Mouse (Mus musculus): Measurements from ENCODE around the gene Wipf1. TPM values are rescaled to one million over a fixed set of nuclear protein-coding genes. Genes with fewer than 3 reads are reported as not detected.

Wipf1 gene
- polyA plus RNA-seq, 1 experiment: 56.6 TPM

DNA sequence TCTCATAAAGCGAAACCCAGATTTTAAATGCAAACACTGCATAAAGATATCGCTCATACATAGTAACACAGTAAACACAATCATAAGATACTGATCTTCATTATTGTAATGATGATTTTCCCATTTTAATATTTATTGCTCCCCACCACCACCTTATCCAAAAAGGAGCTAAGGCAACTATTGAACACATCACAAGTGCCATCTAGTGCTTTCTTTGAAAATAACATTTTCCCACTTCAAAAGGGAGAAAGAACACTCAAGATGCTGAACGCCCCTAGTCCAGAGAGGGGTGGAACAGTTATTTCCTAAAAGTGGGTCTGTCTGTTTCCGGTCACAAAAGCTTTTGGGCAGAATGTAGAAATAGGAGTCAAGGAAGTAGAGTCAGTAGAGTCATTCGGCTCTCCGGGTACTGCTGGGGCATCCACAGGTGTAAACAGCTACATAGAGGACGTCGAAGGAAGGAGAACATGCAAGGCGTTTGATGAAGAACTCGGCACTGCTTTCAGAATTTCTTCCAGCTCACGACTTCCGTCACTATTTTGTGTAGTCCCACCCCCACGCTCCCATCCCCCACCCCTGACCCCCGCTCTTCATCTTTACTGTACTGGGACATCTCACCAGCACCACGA, 126.0 kb downstream of the Wipf1 start:
- Histone ChIP-seq H3K27me3 (ENCODE audit: control insufficient read depth, insufficient read depth, low read length) (no peaks in the 10 kb centered on the region), H3K4me1 (replicated peaks; ENCODE audit: control insufficient read depth, insufficient read depth, low read length) (no peaks in the 10 kb centered on the region), H3K4me3 (ENCODE audit: control insufficient read depth, insufficient read depth, low read length) (no peak overlapping the region), H3K27ac (ENCODE audit: control insufficient read depth, insufficient read depth, low read length) (no peak overlapping the region), H3K36me3 (ENCODE audit: control insufficient read depth, insufficient read depth, low read length) (no peaks in the 10 kb centered on the region)
- TF ChIP-seq POLR2A (IDR thresholded peaks at IDR 0.05; ENCODE audit: control insufficient read depth, extremely low read depth, insufficient read depth, low read length, poor library complexity): no peak
- TF ChIP-seq CTCF (IDR thresholded peaks at IDR 0.05; ENCODE audit: borderline replicate concordance, control insufficient read depth, extremely low read depth, insufficient read depth, low read length, poor library complexity): no peak
- no peak for DNase-seq
- WGBS: 70% methylated on average over 15 of the region's 15 CpGs

- TF ChIP-seq POLR2A (IDR thresholded peaks at IDR 0.05; ENCODE audit: control insufficient read depth, extremely low read depth, insufficient read depth, low read length, poor library complexity) (no peak), CTCF (IDR thresholded peaks at IDR 0.05; ENCODE audit: borderline replicate concordance, control insufficient read depth, extremely low read depth, insufficient read depth, low read length, poor library complexity) (no peak)
- WGBS: 60% methylated on average over 1 of the region's 1 CpGs
- H3K4me3 ChIP-seq (ENCODE audit: control insufficient read depth, insufficient read depth, low read length): no peak overlapping the region
- H3K27ac ChIP-seq (ENCODE audit: control insufficient read depth, insufficient read depth, low read length): no peak overlapping the region
- H3K27me3 ChIP-seq (ENCODE audit: control insufficient read depth, insufficient read depth, low read length): no peaks in the 10 kb centered on the region
- H3K36me3 ChIP-seq (ENCODE audit: control insufficient read depth, insufficient read depth, low read length): no peaks in the 10 kb centered on the region
- H3K4me1 ChIP-seq (replicated peaks; ENCODE audit: control insufficient read depth, insufficient read depth, low read length): no peaks in the 10 kb centered on the region
- no peak for DNase-seq
Observed at GRCm38 (mm10) chr2:73401689-73402088, 127.8 kb downstream of the Wipf1 start.

GRCm38 (mm10) chr2:73397476-73397875, 132.1 kb downstream of the Wipf1 start:
- Histone ChIP-seq H3K36me3 (ENCODE audit: control insufficient read depth, insufficient read depth, low read length) (no peaks in the 10 kb centered on the region), H3K4me1 (replicated peaks; ENCODE audit: control insufficient read depth, insufficient read depth, low read length) (no peaks in the 10 kb centered on the region), H3K27me3 (ENCODE audit: control insufficient read depth, insufficient read depth, low read length) (no peaks in the 10 kb centered on the region), H3K4me3 (ENCODE audit: control insufficient read depth, insufficient read depth, low read length) (no peak overlapping the region), H3K27ac (ENCODE audit: control insufficient read depth, insufficient read depth, low read length) (no peak overlapping the region)
- DNase-seq: no peak
- 94% methylated on average over 2 of the region's 2 CpGs for WGBS
- no peak for TF ChIP-seq POLR2A (IDR thresholded peaks at IDR 0.05; ENCODE audit: control insufficient read depth, extremely low read depth, insufficient read depth, low read length, poor library complexity)
- no peak for TF ChIP-seq CTCF (IDR thresholded peaks at IDR 0.05; ENCODE audit: borderline replicate concordance, control insufficient read depth, extremely low read depth, insufficient read depth, low read length, poor library complexity)

GRCm38 (mm10) chr2:73396828-73397325, 132.7 kb downstream of the Wipf1 start:
- H3K36me3 ChIP-seq (ENCODE audit: control insufficient read depth, insufficient read depth, low read length): no peaks in the 10 kb centered on the region
- no peak overlapping the region for H3K27ac ChIP-seq (ENCODE audit: control insufficient read depth, insufficient read depth, low read length)
- H3K27me3 ChIP-seq (ENCODE audit: control insufficient read depth, insufficient read depth, low read length): no peaks in the 10 kb centered on the region
- no peak for DNase-seq
- TF ChIP-seq POLR2A (IDR thresholded peaks at IDR 0.05; ENCODE audit: control insufficient read depth, extremely low read depth, insufficient read depth, low read length, poor library complexity) (no peak), CTCF (IDR thresholded peaks at IDR 0.05; ENCODE audit: borderline replicate concordance, control insufficient read depth, extremely low read depth, insufficient read depth, low read length, poor library complexity) (no peak)
- no peaks in the 10 kb centered on the region for H3K4me1 ChIP-seq (replicated peaks; ENCODE audit: control insufficient read depth, insufficient read depth, low read length)
- H3K4me3 ChIP-seq (ENCODE audit: control insufficient read depth, insufficient read depth, low read length): no peak overlapping the region
- WGBS: 78% methylated on average over 3 of the region's 3 CpGs

DNA sequence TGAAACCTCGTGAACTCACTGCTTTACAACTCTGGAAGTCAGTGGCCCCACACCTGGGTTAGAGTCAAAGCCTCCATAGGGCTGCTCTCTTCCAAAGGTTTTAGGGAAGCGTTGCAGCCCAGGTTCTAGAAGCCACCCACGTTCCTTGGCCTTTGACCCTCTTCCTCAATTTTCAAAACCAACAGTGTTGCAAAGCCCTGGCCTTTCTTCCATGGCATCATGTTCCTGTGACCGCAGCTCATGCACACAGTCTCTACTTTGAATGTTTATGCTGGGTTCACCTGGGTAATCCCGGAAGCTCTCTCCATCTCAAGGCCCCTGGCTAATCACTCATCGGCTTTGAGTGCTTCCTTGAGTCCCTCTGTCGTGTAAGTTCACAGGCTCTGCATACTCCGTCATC, 134.0 kb downstream of the Wipf1 start:
- Histone ChIP-seq H3K4me3 (ENCODE audit: control insufficient read depth, insufficient read depth, low read length) (no peak overlapping the region), H3K4me1 (replicated peaks; ENCODE audit: control insufficient read depth, insufficient read depth, low read length) (no peaks in the 10 kb centered on the region), H3K36me3 (ENCODE audit: control insufficient read depth, insufficient read depth, low read length) (no peaks in the 10 kb centered on the region), H3K27ac (ENCODE audit: control insufficient read depth, insufficient read depth, low read length) (no peak overlapping the region), H3K27me3 (ENCODE audit: control insufficient read depth, insufficient read depth, low read length) (no peaks in the 10 kb centered on the region)
- no peak for DNase-seq
- no peak for TF ChIP-seq CTCF (IDR thresholded peaks at IDR 0.05; ENCODE audit: borderline replicate concordance, control insufficient read depth, extremely low read depth, insufficient read depth, low read length, poor library complexity)
- TF ChIP-seq POLR2A (IDR thresholded peaks at IDR 0.05; ENCODE audit: control insufficient read depth, extremely low read depth, insufficient read depth, low read length, poor library complexity): no peak
- WGBS: 93% methylated on average over 8 of the region's 8 CpGs

DNA sequence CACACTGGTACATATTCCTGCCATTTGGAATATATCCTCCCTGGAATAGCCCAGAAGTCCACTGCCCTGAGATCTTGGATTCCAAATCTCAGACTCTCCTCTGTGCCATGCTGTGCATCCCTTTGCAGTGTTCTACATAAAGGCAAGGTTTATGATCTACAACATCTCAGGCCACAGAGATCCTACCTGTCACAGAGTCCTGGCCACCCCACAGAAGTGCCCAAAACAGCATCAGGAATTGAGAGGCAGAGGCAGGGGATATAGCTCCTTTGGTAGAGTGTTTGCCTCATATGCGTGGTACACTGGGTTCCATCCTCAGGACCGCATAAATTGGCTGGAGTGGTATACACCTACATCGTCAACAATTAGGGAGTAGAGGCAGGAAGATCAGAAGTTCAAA, 135.1 kb downstream of the Wipf1 start:
- TF ChIP-seq POLR2A (IDR thresholded peaks at IDR 0.05; ENCODE audit: control insufficient read depth, extremely low read depth, insufficient read depth, low read length, poor library complexity) (no peak), CTCF (IDR thresholded peaks at IDR 0.05; ENCODE audit: borderline replicate concordance, control insufficient read depth, extremely low read depth, insufficient read depth, low read length, poor library complexity) (no peak)
- Histone ChIP-seq H3K4me1 (replicated peaks; ENCODE audit: control insufficient read depth, insufficient read depth, low read length) (no peaks in the 10 kb centered on the region), H3K27ac (ENCODE audit: control insufficient read depth, insufficient read depth, low read length) (no peak overlapping the region), H3K4me3 (ENCODE audit: control insufficient read depth, insufficient read depth, low read length) (no peak overlapping the region), H3K27me3 (ENCODE audit: control insufficient read depth, insufficient read depth, low read length) (no peaks in the 10 kb centered on the region), H3K36me3 (ENCODE audit: control insufficient read depth, insufficient read depth, low read length) (no peaks in the 10 kb centered on the region)
- 94% methylated on average over 3 of the region's 3 CpGs for WGBS
- no peak for DNase-seq

DNA sequence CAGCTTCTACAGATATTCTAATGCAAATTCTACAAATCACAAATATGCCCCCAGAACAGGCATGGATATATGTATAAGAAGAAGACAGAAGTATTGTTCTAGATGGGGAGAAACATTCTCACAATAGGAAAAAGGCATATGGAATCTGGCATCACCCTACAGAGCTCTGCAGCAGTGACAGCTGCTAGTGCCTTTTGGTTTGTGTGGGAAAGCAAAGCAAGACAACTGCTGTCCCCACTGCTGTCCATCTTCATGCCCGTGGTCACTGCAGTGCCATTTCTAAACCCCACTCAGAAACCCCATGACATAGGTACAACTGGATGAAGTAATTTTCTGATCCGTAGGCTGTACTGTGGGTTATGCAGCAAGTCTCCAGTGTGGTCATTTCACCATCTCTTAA, 136.8 kb downstream of the Wipf1 start:
- no peaks in the 10 kb centered on the region for H3K27me3 ChIP-seq (ENCODE audit: control insufficient read depth, insufficient read depth, low read length)
- 90% methylated on average over 2 of the region's 2 CpGs for whole genome bisulfite sequencing
- no peak overlapping the region for H3K4me3 ChIP-seq (ENCODE audit: control insufficient read depth, insufficient read depth, low read length)
- no peaks in the 10 kb centered on the region for H3K4me1 ChIP-seq (replicated peaks; ENCODE audit: control insufficient read depth, insufficient read depth, low read length)
- no peak for DNase-seq
- H3K27ac ChIP-seq (ENCODE audit: control insufficient read depth, insufficient read depth, low read length): no peak overlapping the region
- no peak for TF ChIP-seq CTCF (IDR thresholded peaks at IDR 0.05; ENCODE audit: borderline replicate concordance, control insufficient read depth, extremely low read depth, insufficient read depth, low read length, poor library complexity)
- TF ChIP-seq POLR2A (IDR thresholded peaks at IDR 0.05; ENCODE audit: control insufficient read depth, extremely low read depth, insufficient read depth, low read length, poor library complexity): no peak
- no peaks in the 10 kb centered on the region for H3K36me3 ChIP-seq (ENCODE audit: control insufficient read depth, insufficient read depth, low read length)
